Mouse (Mus musculus): Measurements from ENCODE around the gene Tekt3. TPM values are rescaled to one million over a fixed set of nuclear protein-coding genes. Genes with fewer than 3 reads are reported as not detected.

Gene Tekt3
- polyA plus RNA-seq, 1 experiment: not detected

- Histone ChIP-seq H3K4me3 (ENCODE audit: insufficient read depth, low read length) (no peak overlapping the region), H3K27ac (ENCODE audit: insufficient read depth, low read length) (no peak overlapping the region), H3K4me1 (ENCODE audit: control insufficient read depth, insufficient read depth, low read length) (no peaks in the 10 kb centered on the region)
- TF ChIP-seq CTCF (IDR thresholded peaks at IDR 0.05; ENCODE audit: borderline replicate concordance, insufficient read depth, low read length) (no peak), POLR2A (IDR thresholded peaks at IDR 0.05; ENCODE audit: low read depth, low read length) (no peak)
Observed at GRCm38 (mm10) chr11:63051996-63052395, 9.5 kb upstream of the Tekt3 start.

- Histone ChIP-seq H3K27ac (ENCODE audit: insufficient read depth, low read length) (no peak overlapping the region), H3K4me1 (ENCODE audit: control insufficient read depth, insufficient read depth, low read length) (no peaks in the 10 kb centered on the region), H3K4me3 (ENCODE audit: insufficient read depth, low read length) (no peak overlapping the region)
- TF ChIP-seq POLR2A (IDR thresholded peaks at IDR 0.05; ENCODE audit: low read depth, low read length): no peak
- TF ChIP-seq CTCF (IDR thresholded peaks at IDR 0.05; ENCODE audit: borderline replicate concordance, insufficient read depth, low read length): no peak
Observed at GRCm38 (mm10) chr11:63055596-63055995, 5.9 kb upstream of the Tekt3 start.

- TF ChIP-seq CTCF (IDR thresholded peaks at IDR 0.05; ENCODE audit: borderline replicate concordance, insufficient read depth, low read length) (no peak), POLR2A (IDR thresholded peaks at IDR 0.05; ENCODE audit: low read depth, low read length) (no peak)
- Histone ChIP-seq H3K27ac (ENCODE audit: insufficient read depth, low read length) (no peak overlapping the region), H3K4me3 (ENCODE audit: insufficient read depth, low read length) (no peak overlapping the region), H3K4me1 (ENCODE audit: control insufficient read depth, insufficient read depth, low read length) (no peaks in the 10 kb centered on the region)
Observed at GRCm38 (mm10) chr11:63058375-63058952, 3.0 kb upstream of the Tekt3 start.

- TF ChIP-seq POLR2A (IDR thresholded peaks at IDR 0.05; ENCODE audit: low read depth, low read length) (no peak), CTCF (IDR thresholded peaks at IDR 0.05; ENCODE audit: borderline replicate concordance, insufficient read depth, low read length) (no peak)
- H3K4me1 ChIP-seq (ENCODE audit: control insufficient read depth, insufficient read depth, low read length): no peaks in the 10 kb centered on the region
- no peak overlapping the region for H3K4me3 ChIP-seq (ENCODE audit: insufficient read depth, low read length)
- no peak overlapping the region for H3K27ac ChIP-seq (ENCODE audit: insufficient read depth, low read length)
Observed at GRCm38 (mm10) chr11:63059911-63060310, 1.5 kb upstream of the Tekt3 start.

GRCm38 (mm10) chr11:63066526-63066925 lies 5.1 kb downstream of the Tekt3 start:
- TF ChIP-seq CTCF (IDR thresholded peaks at IDR 0.05; ENCODE audit: borderline replicate concordance, insufficient read depth, low read length): no peak
- TF ChIP-seq POLR2A (IDR thresholded peaks at IDR 0.05; ENCODE audit: low read depth, low read length): no peak
- H3K4me1 ChIP-seq (ENCODE audit: control insufficient read depth, insufficient read depth, low read length): no peaks in the 10 kb centered on the region
- H3K27ac ChIP-seq (ENCODE audit: insufficient read depth, low read length): no peak overlapping the region
- H3K4me3 ChIP-seq (ENCODE audit: insufficient read depth, low read length): no peak overlapping the region

GRCm38 (mm10) chr11:63070081-63070480 lies 8.6 kb downstream of the Tekt3 start:
- TF ChIP-seq CTCF (IDR thresholded peaks at IDR 0.05; ENCODE audit: borderline replicate concordance, insufficient read depth, low read length): no peak
- no peak for TF ChIP-seq POLR2A (IDR thresholded peaks at IDR 0.05; ENCODE audit: low read depth, low read length)
- Histone ChIP-seq H3K4me1 (ENCODE audit: control insufficient read depth, insufficient read depth, low read length) (no peaks in the 10 kb centered on the region), H3K27ac (ENCODE audit: insufficient read depth, low read length) (no peak overlapping the region), H3K4me3 (ENCODE audit: insufficient read depth, low read length) (no peak overlapping the region)

GRCm38 (mm10) chr11:63084536-63084935 lies 23.1 kb downstream of the Tekt3 start:
- no peak overlapping the region for H3K27ac ChIP-seq (ENCODE audit: insufficient read depth, low read length)
- no peak overlapping the region for H3K4me3 ChIP-seq (ENCODE audit: insufficient read depth, low read length)
- TF ChIP-seq POLR2A (IDR thresholded peaks at IDR 0.05; ENCODE audit: low read depth, low read length) (no peak), CTCF (IDR thresholded peaks at IDR 0.05; ENCODE audit: borderline replicate concordance, insufficient read depth, low read length) (no peak)
- H3K4me1 ChIP-seq (ENCODE audit: control insufficient read depth, insufficient read depth, low read length): no peaks in the 10 kb centered on the region

- Histone ChIP-seq H3K4me1 (ENCODE audit: control insufficient read depth, insufficient read depth, low read length) (no peaks in the 10 kb centered on the region), H3K27ac (ENCODE audit: insufficient read depth, low read length) (no peak overlapping the region), H3K4me3 (ENCODE audit: insufficient read depth, low read length) (no peak overlapping the region)
- no peak for TF ChIP-seq CTCF (IDR thresholded peaks at IDR 0.05; ENCODE audit: borderline replicate concordance, insufficient read depth, low read length)
Observed at GRCm38 (mm10) chr11:63088672-63089071, 27.2 kb downstream of the Tekt3 start.

GRCm38 (mm10) chr11:63090210-63090609 lies 28.8 kb downstream of the Tekt3 start:
- no peak overlapping the region for H3K4me3 ChIP-seq (ENCODE audit: insufficient read depth, low read length)
- no peak for TF ChIP-seq POLR2A (IDR thresholded peaks at IDR 0.05; ENCODE audit: low read depth, low read length)
- TF ChIP-seq CTCF (IDR thresholded peaks at IDR 0.05; ENCODE audit: borderline replicate concordance, insufficient read depth, low read length): no peak
- H3K27ac ChIP-seq (ENCODE audit: insufficient read depth, low read length): no peak overlapping the region
- H3K4me1 ChIP-seq (ENCODE audit: control insufficient read depth, insufficient read depth, low read length): no peaks in the 10 kb centered on the region

- Histone ChIP-seq H3K4me3 (ENCODE audit: insufficient read depth, low read length) (no peak overlapping the region), H3K27ac (ENCODE audit: insufficient read depth, low read length) (no peak overlapping the region), H3K4me1 (ENCODE audit: control insufficient read depth, insufficient read depth, low read length) (no peaks in the 10 kb centered on the region)
- TF ChIP-seq POLR2A (IDR thresholded peaks at IDR 0.05; ENCODE audit: low read depth, low read length): no peak
- TF ChIP-seq CTCF (IDR thresholded peaks at IDR 0.05; ENCODE audit: borderline replicate concordance, insufficient read depth, low read length): no peak
Observed at GRCm38 (mm10) chr11:63090986-63091385, 29.5 kb downstream of the Tekt3 start.

GRCm38 (mm10) chr11:63092271-63092670 lies 30.8 kb downstream of the Tekt3 start:
- Histone ChIP-seq H3K4me3 (ENCODE audit: insufficient read depth, low read length) (no peak overlapping the region), H3K27ac (ENCODE audit: insufficient read depth, low read length) (no peak overlapping the region), H3K4me1 (ENCODE audit: control insufficient read depth, insufficient read depth, low read length) (no peaks in the 10 kb centered on the region)
- TF ChIP-seq POLR2A (IDR thresholded peaks at IDR 0.05; ENCODE audit: low read depth, low read length): no peak
- TF ChIP-seq CTCF (IDR thresholded peaks at IDR 0.05; ENCODE audit: borderline replicate concordance, insufficient read depth, low read length): no peak

All from embryonic fibroblast, embryonic 13.5 days (primary cell).